Mouse (Mus musculus): ENCODE results near the gene Kdm2b. TPM values are rescaled to one million over a fixed set of nuclear protein-coding genes. Genes with fewer than 3 reads are reported as not detected.

Kdm2b gene
- polyA plus RNA-seq, 1 experiment from 2014 or later, result 67.2 TPM

GRCm38 (mm10) chr5:123027436-123027835 lies 37.8 kb upstream of the Kdm2b start:
- ATAC-seq (ENCODE audit: insufficient number of reproducible peaks, low FRiP score, low TSS enrichment, low read depth) (no peak), DNase-seq (ENCODE audit: low spot score) (no peak)
- WGBS, result 81% methylated on average over 6 of the region's 6 CpGs
- H3K9ac ChIP-seq (ENCODE audit: low read length), result no peak overlapping the region
- no peak overlapping the region for H3K4me2 ChIP-seq (ENCODE audit: low read depth, severe bottlenecking)
- no peaks in the 10 kb centered on the region for H3K27me3 ChIP-seq (ENCODE audit: control insufficient read depth, insufficient read depth, low read length)
- H3K4me3 ChIP-seq (ENCODE audit: low read depth, low read length), result no peak overlapping the region
- H3K27ac ChIP-seq (replicated peaks; ENCODE audit: low read depth, low read length), result no peak overlapping the region
- no peaks in the 10 kb centered on the region for H3K9me3 ChIP-seq (ENCODE audit: control insufficient read depth, low read length)
- no peaks in the 10 kb centered on the region; the same call in 1 of the 2 replicates for H3K36me3 ChIP-seq (ENCODE audit: control insufficient read depth, insufficient read depth, low read length)
- peaks cover 3% of the 10 kb centered on the region; the same call in 1 of the 2 replicates for H3K4me1 ChIP-seq (ENCODE audit: control insufficient read depth, insufficient read depth, low read length)

- H3K4me3 ChIP-seq (ENCODE audit: low read depth, low read length), result no peak overlapping the region
- H3K27ac ChIP-seq (replicated peaks; ENCODE audit: low read depth, low read length), result no peak overlapping the region
- WGBS, result 59% methylated on average over 6 of the region's 6 CpGs
- no peaks in the 10 kb centered on the region for H3K9me3 ChIP-seq (ENCODE audit: control insufficient read depth, low read length)
- no peaks in the 10 kb centered on the region for H3K27me3 ChIP-seq (ENCODE audit: control insufficient read depth, insufficient read depth, low read length)
- no peak overlapping the region for H3K4me2 ChIP-seq (ENCODE audit: low read depth, severe bottlenecking)
- H3K4me1 ChIP-seq (ENCODE audit: control insufficient read depth, insufficient read depth, low read length), result peaks cover 3% of the 10 kb centered on the region; the same call in 1 of the 2 replicates
- DNase-seq (ENCODE audit: low spot score) (no peak), ATAC-seq (ENCODE audit: insufficient number of reproducible peaks, low FRiP score, low TSS enrichment, low read depth) (no peak)
- no peak overlapping the region for H3K9ac ChIP-seq (ENCODE audit: low read length)
- no peaks in the 10 kb centered on the region; the same call in 1 of the 2 replicates for H3K36me3 ChIP-seq (ENCODE audit: control insufficient read depth, insufficient read depth, low read length)
Observed at GRCm38 (mm10) chr5:123026414-123026813, 36.8 kb upstream of the Kdm2b start.

GRCm38 (mm10) chr5:123024965-123025573 lies 35.4 kb upstream of the Kdm2b start:
- Histone ChIP-seq H3K9ac (ENCODE audit: low read length) (no peak overlapping the region), H3K27ac (replicated peaks; ENCODE audit: low read depth, low read length) (no peak overlapping the region), H3K4me1 (ENCODE audit: control insufficient read depth, insufficient read depth, low read length) (peaks cover 3% of the 10 kb centered on the region; the same call in 1 of the 2 replicates), H3K9me3 (ENCODE audit: control insufficient read depth, low read length) (no peaks in the 10 kb centered on the region), H3K27me3 (ENCODE audit: control insufficient read depth, insufficient read depth, low read length) (no peaks in the 10 kb centered on the region), H3K4me3 (ENCODE audit: low read depth, low read length) (no peak overlapping the region), H3K4me2 (ENCODE audit: low read depth, severe bottlenecking) (no peak overlapping the region), H3K36me3 (ENCODE audit: control insufficient read depth, insufficient read depth, low read length) (no peaks in the 10 kb centered on the region; the same call in 1 of the 2 replicates)
- ATAC-seq (ENCODE audit: insufficient number of reproducible peaks, low FRiP score, low TSS enrichment, low read depth) (no peak), DNase-seq (ENCODE audit: low spot score) (no peak)
- 69% methylated on average over 9 of the region's 9 CpGs for WGBS

GRCm38 (mm10) chr5:123024312-123024711 lies 34.7 kb upstream of the Kdm2b start:
- ATAC-seq (ENCODE audit: insufficient number of reproducible peaks, low FRiP score, low TSS enrichment, low read depth), result no peak
- WGBS, result 91% methylated on average over 6 of the region's 6 CpGs

GRCm38 (mm10) chr5:123023049-123023448 lies 33.4 kb upstream of the Kdm2b start:
- Histone ChIP-seq H3K27me3 (ENCODE audit: control insufficient read depth, insufficient read depth, low read length) (no peaks in the 10 kb centered on the region), H3K27ac (replicated peaks; ENCODE audit: low read depth, low read length) (no peak overlapping the region), H3K9me3 (ENCODE audit: control insufficient read depth, low read length) (no peaks in the 10 kb centered on the region), H3K4me1 (ENCODE audit: control insufficient read depth, insufficient read depth, low read length) (peaks cover 6% of the 10 kb centered on the region), H3K36me3 (ENCODE audit: control insufficient read depth, insufficient read depth, low read length) (no peaks in the 10 kb centered on the region), H3K9ac (ENCODE audit: low read length) (no peak overlapping the region), H3K4me2 (ENCODE audit: low read depth, severe bottlenecking) (no peak overlapping the region), H3K4me3 (ENCODE audit: low read depth, low read length) (no peak overlapping the region)
- no peak for ATAC-seq (ENCODE audit: insufficient number of reproducible peaks, low FRiP score, low TSS enrichment, low read depth)
- no peak for DNase-seq (ENCODE audit: low spot score)
- WGBS, result 87% methylated on average over 6 of the region's 6 CpGs

More at GRCm38 (mm10) chr5:123024312-123024711, 34.7 kb upstream of the Kdm2b start:
- Histone ChIP-seq H3K9ac (ENCODE audit: low read length) (no peak overlapping the region), H3K36me3 (ENCODE audit: control insufficient read depth, insufficient read depth, low read length) (no peaks in the 10 kb centered on the region; the same call in 1 of the 2 replicates), H3K9me3 (ENCODE audit: control insufficient read depth, low read length) (no peaks in the 10 kb centered on the region), H3K4me2 (ENCODE audit: low read depth, severe bottlenecking) (no peak overlapping the region), H3K27me3 (ENCODE audit: control insufficient read depth, insufficient read depth, low read length) (no peaks in the 10 kb centered on the region), H3K4me1 (ENCODE audit: control insufficient read depth, insufficient read depth, low read length) (peaks cover 5% of the 10 kb centered on the region), H3K27ac (replicated peaks; ENCODE audit: low read depth, low read length) (no peak overlapping the region), H3K4me3 (ENCODE audit: low read depth, low read length) (no peak overlapping the region)
- no peak for DNase-seq (ENCODE audit: low spot score)

GRCm38 (mm10) chr5:123021438-123021837 lies 31.8 kb upstream of the Kdm2b start:
- WGBS, result 90% methylated on average over 7 of the region's 7 CpGs
- DNase-seq (ENCODE audit: low spot score) (no peak), ATAC-seq (ENCODE audit: insufficient number of reproducible peaks, low FRiP score, low TSS enrichment, low read depth) (no peak)
- H3K4me3 ChIP-seq (ENCODE audit: low read depth, low read length), result no peak overlapping the region
- no peak overlapping the region for H3K4me2 ChIP-seq (ENCODE audit: low read depth, severe bottlenecking)
- H3K27me3 ChIP-seq (ENCODE audit: control insufficient read depth, insufficient read depth, low read length), result no peaks in the 10 kb centered on the region
- H3K4me1 ChIP-seq (ENCODE audit: control insufficient read depth, insufficient read depth, low read length), result peaks cover 3% of the 10 kb centered on the region
- H3K9ac ChIP-seq (ENCODE audit: low read length), result no peak overlapping the region
- H3K27ac ChIP-seq (replicated peaks; ENCODE audit: low read depth, low read length), result no peak overlapping the region
- no peaks in the 10 kb centered on the region for H3K36me3 ChIP-seq (ENCODE audit: control insufficient read depth, insufficient read depth, low read length)
- no peaks in the 10 kb centered on the region for H3K9me3 ChIP-seq (ENCODE audit: control insufficient read depth, low read length)

- no peak overlapping the region for H3K9ac ChIP-seq (ENCODE audit: low read length)
- ATAC-seq (ENCODE audit: insufficient number of reproducible peaks, low FRiP score, low TSS enrichment, low read depth) (no peak), DNase-seq (ENCODE audit: low spot score) (no peak)
- H3K4me2 ChIP-seq (ENCODE audit: low read depth, severe bottlenecking), result no peak overlapping the region
- no peaks in the 10 kb centered on the region for H3K27me3 ChIP-seq (ENCODE audit: control insufficient read depth, insufficient read depth, low read length)
- no peak overlapping the region for H3K27ac ChIP-seq (replicated peaks; ENCODE audit: low read depth, low read length)
- WGBS, result 97% methylated on average over 5 of the region's 5 CpGs
- H3K9me3 ChIP-seq (ENCODE audit: control insufficient read depth, low read length), result no peaks in the 10 kb centered on the region
- H3K4me1 ChIP-seq (ENCODE audit: control insufficient read depth, insufficient read depth, low read length), result peaks cover 11% of the 10 kb centered on the region
- no peak overlapping the region for H3K4me3 ChIP-seq (ENCODE audit: low read depth, low read length)
- no peaks in the 10 kb centered on the region for H3K36me3 ChIP-seq (ENCODE audit: control insufficient read depth, insufficient read depth, low read length)
Observed at GRCm38 (mm10) chr5:123020426-123020825, 30.8 kb upstream of the Kdm2b start.

GRCm38 (mm10) chr5:123019336-123020016 lies 29.9 kb upstream of the Kdm2b start:
- no peak overlapping the region for H3K9ac ChIP-seq (ENCODE audit: low read length)
- no peaks in the 10 kb centered on the region for H3K9me3 ChIP-seq (ENCODE audit: control insufficient read depth, low read length)
- H3K4me2 ChIP-seq (ENCODE audit: low read depth, severe bottlenecking), result no peak overlapping the region
- no peaks in the 10 kb centered on the region for H3K27me3 ChIP-seq (ENCODE audit: control insufficient read depth, insufficient read depth, low read length)
- DNase-seq (ENCODE audit: low spot score) (no peak), ATAC-seq (ENCODE audit: insufficient number of reproducible peaks, low FRiP score, low TSS enrichment, low read depth) (no peak)
- peaks cover 14% of the 10 kb centered on the region for H3K4me1 ChIP-seq (ENCODE audit: control insufficient read depth, insufficient read depth, low read length)
- 56% methylated on average over 10 of the region's 10 CpGs for WGBS
- H3K36me3 ChIP-seq (ENCODE audit: control insufficient read depth, insufficient read depth, low read length), result no peaks in the 10 kb centered on the region
- no peak overlapping the region for H3K4me3 ChIP-seq (ENCODE audit: low read depth, low read length)
- H3K27ac ChIP-seq (replicated peaks; ENCODE audit: low read depth, low read length), result no peak overlapping the region

All from limb, embryonic 11.5 days (tissue).